Mouse (Mus musculus): ENCODE data around the gene Itga10.
A peak's percentile ranks its signal among the peaks of the same experiment; 100 is the strongest.
"Not testable (repeated sequence)": the region's sequence is repeated elsewhere in the genome, so short reads cannot be mapped to it uniquely, and the experiment has no call there.

Itga10 gene

GRCm38 (mm10) chr3:96645018-96645649 lies at the start of gene Itga10:
TSS of gene Itga10 (plus strand) at chr3:96645584.
- DNase-seq (ENCODE audit: low spot score) = no peak

- no peak for DNase-seq (ENCODE audit: low spot score)
Measured at GRCm38 (mm10) chr3:96595661-96596060, 49.7 kb upstream of the Itga10 start.

- no peak for DNase-seq (ENCODE audit: low spot score)
Measured at GRCm38 (mm10) chr3:96596228-96596707, 49.1 kb upstream of the Itga10 start, which contains the start of gene Ankrd34a. TSS of gene Ankrd34a (plus strand) at chr3:96596636.

GRCm38 (mm10) chr3:96596855-96597254 lies 48.5 kb upstream of the Itga10 start:
- no peak for DNase-seq (ENCODE audit: low spot score)

- no peak for DNase-seq (ENCODE audit: low spot score)
Measured at GRCm38 (mm10) chr3:96597435-96597891, 47.9 kb upstream of the Itga10 start.

GRCm38 (mm10) chr3:96598156-96599068 lies 47.0 kb upstream of the Itga10 start:
- DNase-seq (ENCODE audit: low spot score) = no peak

GRCm38 (mm10) chr3:96599069-96599393 lies 46.4 kb upstream of the Itga10 start:
- DNase-seq (ENCODE audit: low spot score) = no peak

- no peak for DNase-seq (ENCODE audit: low spot score)
Measured at GRCm38 (mm10) chr3:96599411-96599810, 46.0 kb upstream of the Itga10 start.

- DNase-seq (ENCODE audit: low spot score) = no peak
Measured at GRCm38 (mm10) chr3:96600639-96601250, 44.6 kb upstream of the Itga10 start, which contains the start of gene Lix1l. TSS of gene Lix1l (plus strand) at chr3:96601149.

- no peak for DNase-seq (ENCODE audit: low spot score)
Measured at GRCm38 (mm10) chr3:96601251-96601787, 44.1 kb upstream of the Itga10 start.

GRCm38 (mm10) chr3:96601941-96602703 lies 43.3 kb upstream of the Itga10 start:
- no peak for DNase-seq (ENCODE audit: low spot score)

- no peak for DNase-seq (ENCODE audit: low spot score)
Measured at GRCm38 (mm10) chr3:96602704-96603084, 42.7 kb upstream of the Itga10 start.

GRCm38 (mm10) chr3:96603311-96603710 lies 42.1 kb upstream of the Itga10 start:
- DNase-seq (ENCODE audit: low spot score) = no peak

GRCm38 (mm10) chr3:96606007-96606406 lies 39.4 kb upstream of the Itga10 start:
- not testable (repeated sequence) for DNase-seq (ENCODE audit: low spot score)

GRCm38 (mm10) chr3:96606618-96607017 lies 38.8 kb upstream of the Itga10 start:
- no peak for DNase-seq (ENCODE audit: low spot score)

GRCm38 (mm10) chr3:96617941-96618340 lies 27.4 kb upstream of the Itga10 start:
- DNase-seq (ENCODE audit: low spot score) = no peak

GRCm38 (mm10) chr3:96623201-96623600 lies 22.2 kb upstream of the Itga10 start:
- no peak for DNase-seq (ENCODE audit: low spot score)

- DNase-seq (ENCODE audit: low spot score) = peak; percentile 94
Measured at GRCm38 (mm10) chr3:96629729-96630600, 15.4 kb upstream of the Itga10 start, which contains the start of gene Rbm8a. TSS of gene Rbm8a (plus strand) at chr3:96629933.

- no peak for DNase-seq (ENCODE audit: low spot score)
Measured at GRCm38 (mm10) chr3:96632058-96632457, 13.3 kb upstream of the Itga10 start.

- DNase-seq (ENCODE audit: low spot score) = no peak
Measured at GRCm38 (mm10) chr3:96634015-96634414, 11.4 kb upstream of the Itga10 start.
